Mouse (Mus musculus): Measurements from ENCODE around the gene Ccp110. TPM values are rescaled to one million over a fixed set of nuclear protein-coding genes. Genes with fewer than 3 reads are reported as not detected.

Ccp110 gene
- total and polyA plus RNA-seq, 3 experiments, result 10.4 to 12.3 TPM; not detected in 1

DNA sequence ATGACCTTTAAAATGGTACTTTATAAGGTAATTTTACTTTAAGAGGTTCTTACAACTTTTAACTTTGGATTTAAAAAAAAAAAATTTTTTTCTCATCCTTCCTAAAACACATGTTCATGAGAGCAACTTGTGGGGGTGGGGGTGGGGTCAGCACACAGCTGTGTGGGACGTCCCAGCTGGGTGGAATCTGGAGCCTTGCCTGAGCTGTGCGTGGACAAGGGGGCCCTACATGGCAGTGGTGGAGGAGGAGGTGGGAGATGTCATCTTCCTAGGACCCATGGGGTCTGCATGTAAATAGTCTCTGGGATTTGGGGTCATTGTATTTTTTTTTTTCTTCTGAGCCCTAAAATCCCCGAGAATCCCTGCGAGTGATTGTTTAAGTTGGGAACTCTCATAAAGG is 46.0 kb downstream of the Ccp110 start:
- H3K4me3 ChIP-seq (ENCODE audit: control insufficient read depth in 1 of 2, insufficient read depth in 1 of 2, low read depth in 2 of 2, low read length in 2 of 2), result no peak overlapping the region
- DNase-seq (ENCODE audit: low read depth, low spot score), result no peak
- H3K79me2 ChIP-seq (ENCODE audit: control insufficient read depth, insufficient read depth, low read length, poor library complexity), result no peaks in the 10 kb centered on the region
- no peaks in the 10 kb centered on the region for H3K9me3 ChIP-seq (replicated peaks; ENCODE audit: insufficient read depth, low read length)
- no peaks in the 10 kb centered on the region for H3K27me3 ChIP-seq (ENCODE audit: control insufficient read depth in 1 of 2, insufficient read depth in 2 of 2, low read length in 2 of 2)
- no peak overlapping the region for H3K27ac ChIP-seq (ENCODE audit: control insufficient read depth, low read depth, low read length)
- H3K4me1 ChIP-seq (ENCODE audit: control insufficient read depth in 1 of 2, insufficient read depth in 2 of 2, low read length in 2 of 2), result no peaks in the 10 kb centered on the region
- H3K9ac ChIP-seq (ENCODE audit: control insufficient read depth, low read depth, low read length, poor library complexity, severe bottlenecking), result no peak overlapping the region
- TF ChIP-seq MAX (IDR thresholded peaks at IDR 0.05; ENCODE audit: low read length) (no peak), MYC (IDR thresholded peaks at IDR 0.05; ENCODE audit: low read depth, low read length) (no peak), CHD1 (IDR thresholded peaks at IDR 0.05; ENCODE audit: low read depth, low read length) (no peak), BHLHE40 (IDR thresholded peaks at IDR 0.05; ENCODE audit: borderline replicate concordance, low read depth, low read length) (no peak), E2F4 (IDR thresholded peaks at IDR 0.05; ENCODE audit: borderline replicate concordance, low read depth, low read length) (no peak), GATA1 (IDR thresholded peaks at IDR 0.05; ENCODE audit: low read depth, low read length) (no peak), ZNF384 (IDR thresholded peaks at IDR 0.05; ENCODE audit: low read depth, low read length) (no peak), ZMIZ1 (IDR thresholded peaks at IDR 0.05; ENCODE audit: low read depth, low read length) (no peak), CTCF (IDR thresholded peaks at IDR 0.05 in 2 of 3, conservative IDR thresholded peaks at IDR 0.05 in 1 of 3; ENCODE audit: control insufficient read depth in 1 of 3, insufficient read depth in 1 of 3, low read depth in 2 of 3, low read length in 3 of 3, poor library complexity in 1 of 3, severe bottlenecking in 1 of 3) (no peak), GABPA (IDR thresholded peaks at IDR 0.05; ENCODE audit: low read depth, low read length) (no peak), POLR2AphosphoS2 (IDR thresholded peaks at IDR 0.05; ENCODE audit: low read length) (no peak), ELF1 (IDR thresholded peaks at IDR 0.05; ENCODE audit: low read depth, low read length) (no peak), TCF12 (IDR thresholded peaks at IDR 0.05; ENCODE audit: low read depth, low read length) (no peak), USF1 (IDR thresholded peaks at IDR 0.05; ENCODE audit: low read depth, low read length) (no peak), MXI1 (IDR thresholded peaks at IDR 0.05; ENCODE audit: low read depth, low read length) (no peak), POLR2A (IDR thresholded peaks at IDR 0.05; ENCODE audit: control insufficient read depth in 1 of 2, insufficient read depth in 1 of 2, low read depth in 1 of 2, low read length in 2 of 2, poor library complexity in 1 of 2) (no peak), SMC3 (IDR thresholded peaks at IDR 0.05; ENCODE audit: low read depth, low read length) (no peak), MAFK (IDR thresholded peaks at IDR 0.05; ENCODE audit: borderline replicate concordance, low read depth, low read length) (no peak), UBTF (IDR thresholded peaks at IDR 0.05; ENCODE audit: borderline replicate concordance, insufficient read depth, low read depth, low read length) (no peak), NRF1 (IDR thresholded peaks at IDR 0.05; ENCODE audit: insufficient read depth, low read depth, low read length, poor library complexity, severe bottlenecking) (no peak)
- H3K36me3 ChIP-seq (ENCODE audit: control insufficient read depth in 1 of 2, insufficient read depth in 2 of 2, low read length in 2 of 2), result peaks cover 0 to 5% of the 10 kb centered on the region in 2 experiments; a peak in 1 of 4 replicates

DNA sequence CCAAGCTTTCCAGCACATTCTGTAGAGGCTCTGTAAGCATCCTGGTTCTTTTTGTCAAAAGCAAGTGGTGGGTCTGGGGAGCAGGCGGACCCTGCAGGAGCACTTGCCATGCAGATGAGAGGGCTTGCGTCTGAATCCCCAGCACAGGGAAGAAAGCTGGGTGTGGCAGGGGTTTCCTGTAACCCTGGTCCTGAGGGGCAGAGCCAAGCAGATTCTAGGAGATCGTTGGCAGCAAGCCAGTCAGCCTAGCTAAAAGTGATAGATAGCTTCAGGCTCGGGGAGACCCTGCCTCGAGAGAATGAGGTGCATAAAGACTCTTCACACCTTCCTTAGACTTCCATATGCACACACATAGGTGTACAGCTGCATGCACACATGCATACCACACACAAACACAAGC is 47.0 kb downstream of the Ccp110 start:
- H3K9ac ChIP-seq (ENCODE audit: control insufficient read depth, low read depth, low read length, poor library complexity, severe bottlenecking), result no peak overlapping the region
- H3K79me2 ChIP-seq (ENCODE audit: control insufficient read depth, insufficient read depth, low read length, poor library complexity), result no peaks in the 10 kb centered on the region
- H3K4me1 ChIP-seq (ENCODE audit: control insufficient read depth in 1 of 2, insufficient read depth in 2 of 2, low read length in 2 of 2), result no peaks in the 10 kb centered on the region
- TF ChIP-seq RCOR1 (IDR thresholded peaks at IDR 0.05; ENCODE audit: low read depth, low read length) (no peak), TCF12 (IDR thresholded peaks at IDR 0.05; ENCODE audit: low read depth, low read length) (no peak)
- H3K27ac ChIP-seq (ENCODE audit: control insufficient read depth, low read depth, low read length), result no peak overlapping the region
- H3K27me3 ChIP-seq (ENCODE audit: control insufficient read depth in 1 of 2, insufficient read depth in 2 of 2, low read length in 2 of 2), result no peaks in the 10 kb centered on the region
- DNase-seq (ENCODE audit: low read depth, low spot score), result no peak
- no peak overlapping the region for H3K4me3 ChIP-seq (ENCODE audit: control insufficient read depth in 1 of 2, insufficient read depth in 1 of 2, low read depth in 2 of 2, low read length in 2 of 2)
- peaks cover 0 to 5% of the 10 kb centered on the region in 2 experiments; a peak in 1 of 4 replicates for H3K36me3 ChIP-seq (ENCODE audit: control insufficient read depth in 1 of 2, insufficient read depth in 2 of 2, low read length in 2 of 2)
- H3K9me3 ChIP-seq (replicated peaks; ENCODE audit: insufficient read depth, low read length), result no peaks in the 10 kb centered on the region

Measured in MEL (cell line).